Mouse (Mus musculus): ENCODE data around the gene Ascc3. TPM values are rescaled to one million over a fixed set of nuclear protein-coding genes. Genes with fewer than 3 reads are reported as not detected.

The Ascc3 gene
- polyA plus RNA-seq, 1 experiment from 2014 or later: 25.3 TPM

DNA sequence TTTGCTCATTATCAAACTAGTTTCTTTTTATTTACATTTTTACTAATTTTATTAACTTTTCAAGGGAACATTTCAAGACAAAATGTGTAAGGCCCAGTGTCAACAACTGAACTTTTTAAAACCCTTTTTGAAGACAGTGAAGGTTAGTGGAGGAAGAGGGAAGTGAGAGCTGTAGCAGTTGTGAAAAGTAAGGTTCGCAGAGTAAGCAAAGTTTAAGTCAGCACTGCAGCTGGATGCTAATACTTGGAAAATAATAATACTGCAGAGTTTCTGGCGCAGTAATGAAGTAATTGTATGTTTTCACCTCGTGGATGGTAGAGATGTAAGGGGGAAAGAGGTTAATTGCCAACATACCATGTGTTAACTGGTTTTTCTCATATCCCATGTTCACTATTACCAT, 112.4 kb downstream of the Ascc3 start:
- Histone ChIP-seq H3K4me2 (replicated peaks; ENCODE audit: low read depth, low read length) (no peak overlapping the region), H3K9me3 (ENCODE audit: control insufficient read depth, low read length) (no peaks in the 10 kb centered on the region), H3K36me3 (ENCODE audit: control insufficient read depth, insufficient read depth, low read length) (peaks cover 2% of the 10 kb centered on the region; the same call in 1 of the 2 replicates), H3K4me1 (ENCODE audit: control insufficient read depth, insufficient read depth, low read length) (no peaks in the 10 kb centered on the region), H3K27me3 (ENCODE audit: control insufficient read depth, insufficient read depth, low read length) (no peaks in the 10 kb centered on the region), H3K9ac (ENCODE audit: low read depth, low read length) (no peak overlapping the region), H3K27ac (ENCODE audit: low read depth, low read length) (no peak overlapping the region), H3K4me3 (ENCODE audit: low read length) (no peak overlapping the region)
- WGBS: 90% methylated on average over 3 of the region's 3 CpGs
- ATAC-seq (ENCODE audit: low FRiP score, low TSS enrichment): no peak

DNA sequence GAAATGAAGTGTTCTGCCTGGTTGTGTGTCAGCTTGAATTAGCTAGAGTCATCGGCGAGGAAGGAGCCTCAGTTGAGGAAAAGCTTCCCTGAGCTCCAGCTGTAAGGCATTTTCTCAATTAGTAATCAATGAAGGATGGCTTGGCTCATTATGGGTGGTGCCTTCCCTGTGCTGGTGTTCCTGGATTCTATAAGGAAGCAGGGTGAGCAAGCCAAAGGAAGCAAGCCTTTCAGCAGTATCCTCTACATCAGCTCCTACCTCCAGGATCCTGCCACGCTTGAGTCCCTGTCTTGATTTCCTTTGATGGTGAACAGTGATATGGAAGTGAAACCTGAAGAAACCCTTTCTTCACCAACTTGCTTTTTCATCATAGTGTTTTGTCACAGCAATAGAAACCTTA, 118.8 kb downstream of the Ascc3 start:
- no peak overlapping the region for H3K4me3 ChIP-seq (ENCODE audit: low read length)
- H3K36me3 ChIP-seq (ENCODE audit: control insufficient read depth, insufficient read depth, low read length): peaks cover 5% of the 10 kb centered on the region; the same call in 1 of the 2 replicates
- H3K9ac ChIP-seq (ENCODE audit: low read depth, low read length): no peak overlapping the region
- ATAC-seq (ENCODE audit: low FRiP score, low TSS enrichment): no peak
- no peaks in the 10 kb centered on the region for H3K27me3 ChIP-seq (ENCODE audit: control insufficient read depth, insufficient read depth, low read length)
- H3K9me3 ChIP-seq (ENCODE audit: control insufficient read depth, low read length): no peaks in the 10 kb centered on the region
- 71% methylated on average over 3 of the region's 3 CpGs for WGBS
- no peak overlapping the region for H3K27ac ChIP-seq (ENCODE audit: low read depth, low read length)
- H3K4me2 ChIP-seq (replicated peaks; ENCODE audit: low read depth, low read length): no peak overlapping the region
- no peaks in the 10 kb centered on the region for H3K4me1 ChIP-seq (ENCODE audit: control insufficient read depth, insufficient read depth, low read length)

GRCm38 (mm10) chr10:50711765-50712164, 119.3 kb downstream of the Ascc3 start:
- Histone ChIP-seq H3K9me3 (ENCODE audit: control insufficient read depth, low read length) (no peaks in the 10 kb centered on the region), H3K27ac (ENCODE audit: low read depth, low read length) (no peak overlapping the region), H3K36me3 (ENCODE audit: control insufficient read depth, insufficient read depth, low read length) (peaks cover 5% of the 10 kb centered on the region; the same call in 1 of the 2 replicates), H3K4me1 (ENCODE audit: control insufficient read depth, insufficient read depth, low read length) (no peaks in the 10 kb centered on the region), H3K27me3 (ENCODE audit: control insufficient read depth, insufficient read depth, low read length) (no peaks in the 10 kb centered on the region), H3K9ac (ENCODE audit: low read depth, low read length) (no peak overlapping the region), H3K4me3 (ENCODE audit: low read length) (no peak overlapping the region), H3K4me2 (replicated peaks; ENCODE audit: low read depth, low read length) (no peak overlapping the region)
- ATAC-seq (ENCODE audit: low FRiP score, low TSS enrichment): no peak
- 90% methylated on average over 1 of the region's 1 CpGs for WGBS

- no peak overlapping the region for H3K4me2 ChIP-seq (replicated peaks; ENCODE audit: low read depth, low read length)
These were observed 141.0 kb downstream of the Ascc3 start for GRCm38 (mm10) chr10:50733459-50733858.

DNA sequence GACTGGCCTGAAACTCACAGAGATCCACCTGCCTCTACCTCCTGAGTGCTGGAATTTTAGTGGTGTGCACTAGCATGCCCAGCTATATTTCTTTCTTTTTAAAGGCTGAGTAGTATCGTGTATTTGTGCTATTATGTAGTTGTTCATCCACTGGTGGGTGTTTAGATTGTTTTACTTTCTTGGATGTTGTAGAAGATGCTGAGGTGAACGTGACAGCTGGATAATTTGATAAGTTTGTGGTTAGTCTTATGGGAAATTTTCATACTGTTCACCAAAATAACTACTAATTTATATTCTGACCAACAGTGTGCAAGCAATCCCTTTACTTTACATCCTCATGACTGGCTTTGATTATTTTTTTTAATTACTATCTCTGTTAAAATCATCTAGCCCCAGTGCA, 169.6 kb downstream of the Ascc3 start:
- WGBS: 78% methylated on average over 2 of the region's 2 CpGs
- no peak overlapping the region for H3K27ac ChIP-seq (ENCODE audit: low read depth, low read length)
- H3K9me3 ChIP-seq (ENCODE audit: control insufficient read depth, low read length): no peaks in the 10 kb centered on the region
- H3K27me3 ChIP-seq (ENCODE audit: control insufficient read depth, insufficient read depth, low read length): no peaks in the 10 kb centered on the region
- H3K4me2 ChIP-seq (replicated peaks; ENCODE audit: low read depth, low read length): no peak overlapping the region
- no peak for ATAC-seq (ENCODE audit: low FRiP score, low TSS enrichment)
- H3K4me1 ChIP-seq (ENCODE audit: control insufficient read depth, insufficient read depth, low read length): no peaks in the 10 kb centered on the region
- H3K36me3 ChIP-seq (ENCODE audit: control insufficient read depth, insufficient read depth, low read length): no peaks in the 10 kb centered on the region
- no peak overlapping the region for H3K4me3 ChIP-seq (ENCODE audit: low read length)
- no peak overlapping the region for H3K9ac ChIP-seq (ENCODE audit: low read depth, low read length)

More at GRCm38 (mm10) chr10:50733459-50733858, 141.0 kb downstream of the Ascc3 start:
- no peaks in the 10 kb centered on the region for H3K36me3 ChIP-seq (ENCODE audit: control insufficient read depth, insufficient read depth, low read length)
- H3K27me3 ChIP-seq (ENCODE audit: control insufficient read depth, insufficient read depth, low read length): no peaks in the 10 kb centered on the region
- no peak overlapping the region for H3K9ac ChIP-seq (ENCODE audit: low read depth, low read length)
- H3K4me1 ChIP-seq (ENCODE audit: control insufficient read depth, insufficient read depth, low read length): no peaks in the 10 kb centered on the region
- H3K9me3 ChIP-seq (ENCODE audit: control insufficient read depth, low read length): no peaks in the 10 kb centered on the region
- H3K27ac ChIP-seq (ENCODE audit: low read depth, low read length): no peak overlapping the region
- ATAC-seq (ENCODE audit: low FRiP score, low TSS enrichment): no peak
- H3K4me3 ChIP-seq (ENCODE audit: low read length): no peak overlapping the region

DNA sequence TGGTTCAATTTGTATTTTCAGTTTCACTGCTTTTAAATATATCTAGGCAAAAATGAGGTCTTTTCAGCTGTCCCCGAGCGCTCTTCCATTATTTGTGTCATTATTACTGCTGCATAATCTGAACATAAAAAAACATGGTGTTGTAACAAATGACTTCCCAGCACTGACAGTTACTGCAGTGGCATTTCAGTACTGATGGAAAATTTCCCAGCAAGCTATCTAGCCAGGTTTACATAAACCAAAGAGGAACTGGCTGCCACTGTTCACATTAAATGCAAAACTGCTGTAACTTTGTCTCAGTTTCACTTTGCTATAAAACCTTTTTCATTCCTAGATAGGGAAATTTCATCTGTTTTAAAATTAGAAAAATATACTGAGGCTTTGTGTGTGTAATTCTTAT, 170.5 kb downstream of the Ascc3 start:
- Histone ChIP-seq H3K27me3 (ENCODE audit: control insufficient read depth, insufficient read depth, low read length) (no peaks in the 10 kb centered on the region), H3K9me3 (ENCODE audit: control insufficient read depth, low read length) (no peaks in the 10 kb centered on the region), H3K27ac (ENCODE audit: low read depth, low read length) (no peak overlapping the region), H3K36me3 (ENCODE audit: control insufficient read depth, insufficient read depth, low read length) (no peaks in the 10 kb centered on the region), H3K4me3 (ENCODE audit: low read length) (no peak overlapping the region), H3K4me1 (ENCODE audit: control insufficient read depth, insufficient read depth, low read length) (no peaks in the 10 kb centered on the region), H3K4me2 (replicated peaks; ENCODE audit: low read depth, low read length) (no peak overlapping the region), H3K9ac (ENCODE audit: low read depth, low read length) (no peak overlapping the region)
- 83% methylated on average over 2 of the region's 2 CpGs for WGBS
- ATAC-seq (ENCODE audit: low FRiP score, low TSS enrichment): no peak

DNA sequence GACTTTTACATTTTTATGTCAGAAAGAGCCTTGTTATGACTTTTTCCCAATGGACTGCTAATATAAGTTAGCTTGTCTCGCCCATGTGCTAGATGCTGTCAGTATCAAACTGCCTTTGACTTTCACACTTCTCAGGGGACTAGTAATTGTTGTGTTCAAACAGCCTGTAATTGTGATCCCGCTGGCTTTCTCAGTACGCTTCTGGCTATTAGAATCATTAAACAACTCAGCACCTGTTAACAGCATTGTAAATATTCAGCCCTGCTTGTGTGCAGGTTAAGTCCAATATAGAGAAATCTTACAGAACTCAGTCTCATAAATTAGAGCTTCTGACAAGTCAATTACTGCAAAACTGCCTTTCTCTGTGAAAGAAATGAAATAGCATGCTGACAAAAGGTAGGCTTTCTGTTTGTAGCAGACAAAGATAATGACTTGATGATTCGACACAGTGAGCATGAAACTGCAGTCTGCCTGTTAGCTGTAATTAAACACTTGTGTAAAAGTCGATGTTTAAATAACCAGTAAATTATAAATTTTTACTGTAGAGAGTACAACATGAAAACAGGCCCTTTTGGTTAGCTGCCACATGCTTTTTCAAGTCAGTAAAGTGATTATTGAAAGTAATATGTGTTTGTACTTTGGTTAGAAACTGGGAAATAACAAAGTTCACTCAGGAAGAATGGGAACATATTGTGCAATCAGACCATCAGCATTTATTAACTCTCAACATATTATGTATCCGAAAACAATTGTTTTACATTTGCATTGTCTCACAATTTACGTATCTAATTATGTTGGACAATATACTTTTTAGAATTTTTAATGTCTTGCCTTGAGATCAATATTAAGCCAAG, 171.2 kb downstream of the Ascc3 start:
- no peak; the same call in 1 of the 2 replicates for ATAC-seq (ENCODE audit: low FRiP score, low TSS enrichment)
- Histone ChIP-seq H3K4me3 (ENCODE audit: low read length) (no peak overlapping the region), H3K4me1 (ENCODE audit: control insufficient read depth, insufficient read depth, low read length) (no peaks in the 10 kb centered on the region), H3K27ac (ENCODE audit: low read depth, low read length) (no peak overlapping the region), H3K4me2 (replicated peaks; ENCODE audit: low read depth, low read length) (no peak overlapping the region), H3K9me3 (ENCODE audit: control insufficient read depth, low read length) (no peaks in the 10 kb centered on the region), H3K27me3 (ENCODE audit: control insufficient read depth, insufficient read depth, low read length) (no peaks in the 10 kb centered on the region), H3K9ac (ENCODE audit: low read depth, low read length) (no peak overlapping the region), H3K36me3 (ENCODE audit: control insufficient read depth, insufficient read depth, low read length) (no peaks in the 10 kb centered on the region)
- WGBS: 40% methylated on average over 7 of the region's 7 CpGs

GRCm38 (mm10) chr10:50772811-50773210, 180.3 kb downstream of the Ascc3 start:
- no peaks in the 10 kb centered on the region for H3K9me3 ChIP-seq (ENCODE audit: control insufficient read depth, low read length)
- H3K4me1 ChIP-seq (ENCODE audit: control insufficient read depth, insufficient read depth, low read length): no peaks in the 10 kb centered on the region
- no peak for ATAC-seq (ENCODE audit: low FRiP score, low TSS enrichment)
- no peak overlapping the region for H3K4me3 ChIP-seq (ENCODE audit: low read length)
- H3K9ac ChIP-seq (ENCODE audit: low read depth, low read length): no peak overlapping the region
- H3K27me3 ChIP-seq (ENCODE audit: control insufficient read depth, insufficient read depth, low read length): no peaks in the 10 kb centered on the region
- no peaks in the 10 kb centered on the region for H3K36me3 ChIP-seq (ENCODE audit: control insufficient read depth, insufficient read depth, low read length)
- no peak overlapping the region for H3K4me2 ChIP-seq (replicated peaks; ENCODE audit: low read depth, low read length)
- 84% methylated on average over 2 of the region's 2 CpGs for WGBS
- H3K27ac ChIP-seq (ENCODE audit: low read depth, low read length): no peak overlapping the region

GRCm38 (mm10) chr10:50773846-50774245, 181.4 kb downstream of the Ascc3 start:
- no peak for ATAC-seq (ENCODE audit: low FRiP score, low TSS enrichment)
- no peak overlapping the region for H3K4me2 ChIP-seq (replicated peaks; ENCODE audit: low read depth, low read length)
- no peak overlapping the region for H3K4me3 ChIP-seq (ENCODE audit: low read length)
- H3K9me3 ChIP-seq (ENCODE audit: control insufficient read depth, low read length): no peaks in the 10 kb centered on the region
- 94% methylated on average over 2 of the region's 2 CpGs for WGBS
- no peaks in the 10 kb centered on the region for H3K36me3 ChIP-seq (ENCODE audit: control insufficient read depth, insufficient read depth, low read length)
- H3K27me3 ChIP-seq (ENCODE audit: control insufficient read depth, insufficient read depth, low read length): no peaks in the 10 kb centered on the region
- no peak overlapping the region for H3K27ac ChIP-seq (ENCODE audit: low read depth, low read length)
- H3K9ac ChIP-seq (ENCODE audit: low read depth, low read length): no peak overlapping the region
- no peaks in the 10 kb centered on the region for H3K4me1 ChIP-seq (ENCODE audit: control insufficient read depth, insufficient read depth, low read length)
